Mouse (Mus musculus) hindbrain, postnatal 0 days (tissue): ENCODE measurements around the gene Olfr707. TPM values are rescaled to one million over a fixed set of nuclear protein-coding genes. Genes with fewer than 3 reads are reported as not detected.
"Not testable (repeated sequence)": the region's sequence is repeated elsewhere in the genome, so short reads cannot be mapped to it uniquely, and the experiment has no call there.

Experiments used
- ATAC-seq: fragments of 200-750 bp; cut with Nextera tagmentation; 2 replicates; pipeline ENCODE4 v1.8.0; 2017; ENCODE audit warnings: mild to moderate bottlenecking, moderate TSS enrichment, moderate library complexity
- DNase-seq: peaks from one replicate; pipeline ENCODE4 v3.0.0-alpha.2; 2015; ENCODE audit warnings: low spot score
- H3K27ac ChIP-seq: fragments of 300-500 bp; sonication (generic); 2 replicates; pipeline ENCODE4 v1.5.1; 2014; ENCODE audit warnings: mild to moderate bottlenecking
- H3K27me3 ChIP-seq: fragments of 300-500 bp; sonication (generic); 2 replicates; pipeline ENCODE4 v1.6.1; 2014; ENCODE audit warnings: low read length, mixed read lengths; ENCODE audit not compliant: insufficient read depth
- H3K36me3 ChIP-seq: fragments of 300-500 bp; sonication (generic); 2 replicates; pipeline ENCODE4 v1.6.1; 2014; ENCODE audit warnings: low read length, mixed read lengths; ENCODE audit not compliant: insufficient read depth
- H3K4me1 ChIP-seq: fragments of 300-500 bp; sonication (generic); 2 replicates; pipeline ENCODE4 v1.6.1; 2014; ENCODE audit warnings: antibody characterized with exemption, low read length, mixed read lengths; ENCODE audit not compliant: insufficient read depth
- H3K4me2 ChIP-seq: fragments of 300-500 bp; sonication (generic); 2 replicates; pipeline ENCODE4 v1.6.1; 2014; ENCODE audit warnings: low read depth, mild to moderate bottlenecking, low read length, moderate library complexity, mixed read lengths
- H3K4me3 ChIP-seq: fragments of 300-500 bp; sonication (generic); 2 replicates; pipeline ENCODE4 v1.5.1; 2014; ENCODE audit warnings: low read length
- H3K9ac ChIP-seq: fragments of 300-500 bp; sonication (generic); replicated peaks from 2 replicates; pipeline ENCODE4 v1.6.1; 2014; ENCODE audit warnings: mild to moderate bottlenecking, low read length, moderate library complexity, mixed read lengths
- H3K9me3 ChIP-seq: fragments of 300-500 bp; sonication (generic); 2 replicates; pipeline ENCODE4 v1.6.1; 2016; ENCODE audit warnings: low read length, mixed read lengths
- CTCF ChIP-seq: IDR thresholded peaks from 2 replicates; pipeline ENCODE4 v1.5.1; 2016; ENCODE audit warnings: antibody characterized with exemption, control low read depth, low read depth
- WGBS: fragments of 180-500 bp; shearing (Covaris S2); extraction: QIAGEN DNeasy Blood & Tissue Kit; methylation state at CpG from one replicate; pipeline ENCODE4 v1.1.7; 2014; 5-methylcytosine and 5-hydroxymethylcytosine counted together
- polyA plus RNA-seq: library from polyadenylated mRNA; unstranded; fragments of >200 nt; fragmentation: Nextera tagmentation; extraction: Ambion mirVana; gene quantifications from 2 replicates; pipeline ENCODE4 v1.2.1, GENCODE M21; 2015
- total RNA-seq: library from RNA; depleted of rRNA; stranded (reverse); fragments of >200 nt; gene quantifications from 2 replicates; pipeline ENCODE4 v1.2.3, GENCODE M21; 2014; rRNA removed

Olfr707 gene
- total RNA-seq (not detected in 2 replicates), polyA plus RNA-seq (not detected in 2 replicates)

DNA sequence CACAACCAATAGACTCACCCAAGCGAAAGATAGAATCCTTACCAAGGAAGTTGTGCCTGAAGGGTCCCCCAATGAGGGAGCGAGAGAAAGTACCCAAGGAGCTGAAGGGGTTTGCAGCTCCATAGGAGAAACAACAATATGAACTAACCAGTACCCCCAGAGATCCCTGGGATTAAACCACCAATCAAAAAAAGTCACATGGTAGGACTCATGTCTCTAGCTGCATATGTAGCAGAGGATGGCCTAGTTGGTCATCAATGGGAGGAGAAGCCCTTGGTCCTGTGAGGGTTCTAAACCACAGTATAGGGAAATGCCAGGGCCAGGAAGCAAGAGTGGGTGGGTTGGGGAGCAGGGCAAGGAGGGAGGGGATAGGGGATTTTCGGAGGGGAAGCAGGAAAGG lies at the start of gene Olfr707:
Gene Olfr707 (minus strand): TSS at position 101 of the 400 bp plus-strand sequence.
- not testable (repeated sequence) for H3K9ac ChIP-seq, H3K27ac ChIP-seq, H3K4me3 ChIP-seq, H3K4me2 ChIP-seq, DNase-seq, ATAC-seq, H3K36me3 ChIP-seq, H3K9me3 ChIP-seq, H3K4me1 ChIP-seq, H3K27me3 ChIP-seq
- WGBS, result 89% methylated on average over 3 of the region's 3 CpGs

DNA sequence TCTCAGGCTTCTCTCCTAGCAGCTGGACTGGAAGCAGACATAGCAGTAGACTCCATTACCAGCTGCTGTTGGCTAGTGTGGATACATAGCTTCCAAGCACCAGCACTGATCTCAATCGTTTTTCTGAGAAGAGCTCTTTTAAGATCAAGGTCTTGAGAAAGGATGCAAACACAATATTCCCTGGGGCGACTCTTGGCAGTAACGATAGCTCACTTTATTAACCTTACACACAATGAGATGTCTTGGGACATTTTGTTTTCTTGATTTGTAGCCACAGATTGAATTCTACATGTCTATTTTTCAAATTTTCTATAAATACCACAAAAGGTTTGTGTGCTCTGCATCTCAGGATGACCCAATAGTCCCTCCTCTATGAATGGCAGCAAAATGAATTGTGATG lies 47.2 kb upstream of the Olfr707 start, which contains the start of gene Olfr710:
Gene Olfr710 (minus strand): TSS at position 101 of the 400 bp plus-strand sequence.
- no peak for TF ChIP-seq CTCF
- Histone ChIP-seq H3K27me3 (no peaks in the 10 kb centered on the region), H3K27ac (no peak within 1 kb of the TSS), H3K4me2 (no peak within 1 kb of the TSS), H3K9ac (no peak within 1 kb of the TSS), H3K4me3 (no peak within 1 kb of the TSS), H3K36me3 (no peaks in the 10 kb centered on the region), H3K4me1 (no peaks in the 10 kb centered on the region), H3K9me3 (no peaks in the 10 kb centered on the region)
- WGBS, result 73% methylated on average over 3 of the region's 3 CpGs
- ATAC-seq, result no peak
- no peak for DNase-seq

DNA sequence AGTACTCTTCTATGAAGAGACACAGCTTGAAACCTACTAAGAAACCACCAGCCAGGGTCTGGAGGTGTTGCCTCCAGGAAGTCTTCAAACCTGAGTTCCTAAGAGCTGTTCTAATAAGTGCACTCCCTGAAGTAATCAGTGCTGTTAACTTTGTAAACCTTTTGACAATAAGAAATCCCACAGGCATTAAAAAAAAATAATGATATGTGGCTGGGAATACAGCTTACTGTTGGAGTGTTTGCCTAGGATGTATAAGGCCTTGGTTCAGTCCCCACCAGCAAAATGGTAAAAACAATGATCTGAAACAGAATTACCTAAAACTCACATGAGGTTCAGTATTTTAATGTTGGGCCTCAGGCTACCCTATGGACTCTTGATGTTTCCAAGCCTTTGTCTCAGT lies 31.1 kb upstream of the Olfr707 start, which contains the start of gene Olfr709-ps1:
Gene Olfr709-ps1 (minus strand): TSS at position 101 of the 400 bp plus-strand sequence.
- Histone ChIP-seq H3K27ac (no peak within 1 kb of the TSS), H3K27me3 (no peaks in the 10 kb centered on the region), H3K4me1 (no peaks in the 10 kb centered on the region), H3K9ac (no peak within 1 kb of the TSS), H3K4me3 (no peak within 1 kb of the TSS), H3K4me2 (no peak within 1 kb of the TSS), H3K36me3 (no peaks in the 10 kb centered on the region), H3K9me3 (no peaks in the 10 kb centered on the region)
- no peak for TF ChIP-seq CTCF
- no peak for ATAC-seq
- DNase-seq, result no peak

DNA sequence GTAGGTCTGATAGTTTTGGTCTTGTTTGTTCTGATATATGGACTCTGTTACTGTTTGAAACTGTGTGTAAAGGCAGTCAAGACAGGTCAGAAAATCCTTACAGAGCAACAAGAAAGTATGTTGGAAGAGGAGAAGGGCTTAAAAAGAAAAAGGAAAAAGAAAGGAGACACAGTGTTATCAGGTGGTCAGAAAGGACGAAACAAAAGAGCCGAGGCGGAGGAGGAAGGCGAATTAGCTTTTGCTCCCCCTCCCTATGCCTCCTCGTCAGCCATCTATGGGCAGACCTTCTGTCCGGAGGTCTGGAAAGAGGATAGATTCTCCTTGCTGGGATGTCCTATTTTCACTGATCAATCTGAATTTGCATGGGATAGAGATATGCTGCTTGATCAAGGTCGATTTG lies 19.9 kb upstream of the Olfr707 start:
- not testable (repeated sequence) for H3K9me3 ChIP-seq, H3K4me2 ChIP-seq, H3K36me3 ChIP-seq, H3K9ac ChIP-seq, ATAC-seq, H3K27ac ChIP-seq, H3K27me3 ChIP-seq, H3K4me3 ChIP-seq, H3K4me1 ChIP-seq, DNase-seq
- 85% methylated on average over 5 of the region's 7 CpGs for WGBS

DNA sequence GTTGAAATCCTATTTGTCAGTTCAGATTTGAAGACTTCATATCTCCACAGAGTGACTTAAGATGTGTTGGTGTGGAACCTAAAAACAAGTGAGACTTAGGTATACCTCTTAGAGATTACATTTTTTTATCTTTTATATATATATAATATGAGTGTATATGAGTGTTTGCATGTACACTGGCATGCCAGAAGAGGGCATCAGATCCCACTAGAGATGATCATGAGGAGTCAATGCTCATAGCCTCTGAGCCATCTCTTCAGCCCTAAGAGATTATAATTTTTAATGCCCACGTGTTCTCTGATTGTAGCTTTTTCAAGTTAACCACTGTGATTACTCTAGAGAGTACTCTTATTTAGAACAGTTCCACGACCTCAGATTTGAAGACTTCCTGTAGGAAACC lies 6.6 kb upstream of the Olfr707 start, which contains the start of gene Olfr1532-ps1:
Gene Olfr1532-ps1 (plus strand): TSS at position 326 of the 400 bp plus-strand sequence.
- Histone ChIP-seq H3K36me3 (no peaks in the 10 kb centered on the region), H3K27me3 (no peaks in the 10 kb centered on the region), H3K27ac (no peak within 1 kb of the TSS), H3K9me3 (no peaks in the 10 kb centered on the region), H3K4me1 (no peaks in the 10 kb centered on the region), H3K9ac (no peak within 1 kb of the TSS), H3K4me2 (no peak within 1 kb of the TSS), H3K4me3 (no peak within 1 kb of the TSS)
- 53% methylated on average over 2 of the region's 2 CpGs for WGBS
- no peak for TF ChIP-seq CTCF
- ATAC-seq, result no peak
- no peak for DNase-seq

DNA sequence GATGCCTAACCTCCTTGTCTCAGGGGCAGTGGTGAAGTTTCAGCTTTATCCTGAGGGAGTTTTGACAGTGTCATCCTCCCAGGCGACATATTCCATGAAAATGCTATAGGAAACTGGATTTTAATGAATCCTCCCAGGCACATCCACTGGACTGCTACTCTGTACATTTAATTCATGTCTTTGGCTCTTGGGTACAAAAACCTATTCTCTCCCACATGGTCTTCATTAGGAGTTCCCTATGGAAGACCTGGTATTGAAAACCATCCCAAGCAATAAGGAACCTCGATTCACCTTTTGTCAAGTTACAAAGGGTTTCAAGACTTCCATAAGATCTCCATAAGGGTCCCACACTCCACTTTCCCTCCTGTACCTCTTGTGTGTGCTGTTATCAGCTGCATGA lies 13.0 kb downstream of the Olfr707 start, which contains the start of gene Olfr706:
Gene Olfr706 (minus strand): TSS at position 101 of the 400 bp plus-strand sequence.
- Histone ChIP-seq H3K4me2 (no peak within 1 kb of the TSS), H3K4me1 (no peaks in the 10 kb centered on the region), H3K4me3 (no peak within 1 kb of the TSS), H3K9ac (no peak within 1 kb of the TSS), H3K9me3 (no peaks in the 10 kb centered on the region), H3K27me3 (no peaks in the 10 kb centered on the region), H3K36me3 (no peaks in the 10 kb centered on the region), H3K27ac (no peak within 1 kb of the TSS)
- ATAC-seq (no peak), DNase-seq (no peak)
- 88% methylated on average over 2 of the region's 2 CpGs for WGBS
- no peak for TF ChIP-seq CTCF

DNA sequence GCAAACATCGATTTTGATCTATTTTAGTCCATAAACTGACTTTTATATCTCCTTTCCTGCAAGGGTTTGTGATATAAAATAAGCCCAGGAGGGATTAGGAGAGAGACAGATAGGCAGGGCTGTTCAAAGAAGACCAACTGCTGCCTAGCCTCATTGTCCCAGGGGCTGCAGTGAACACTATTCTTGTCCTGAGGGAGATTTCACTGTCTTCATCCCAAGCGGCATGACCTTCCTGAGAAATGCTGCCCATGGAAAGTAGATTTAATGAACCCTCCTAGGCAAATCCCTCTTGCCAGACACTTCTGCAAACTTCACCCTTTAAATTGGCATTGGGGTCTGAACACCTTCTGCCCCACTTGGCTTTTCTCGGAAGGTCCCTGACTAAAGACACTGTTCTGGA lies 24.2 kb downstream of the Olfr707 start, which contains the start of gene Olfr705:
Gene Olfr705 (minus strand): TSS at position 101 of the 400 bp plus-strand sequence.
- Histone ChIP-seq H3K36me3 (no peaks in the 10 kb centered on the region), H3K9ac (no peak within 1 kb of the TSS), H3K4me2 (no peak within 1 kb of the TSS), H3K27me3 (no peaks in the 10 kb centered on the region), H3K4me3 (no peak within 1 kb of the TSS), H3K4me1 (no peaks in the 10 kb centered on the region), H3K9me3 (no peaks in the 10 kb centered on the region), H3K27ac (no peak within 1 kb of the TSS)
- DNase-seq (no peak), ATAC-seq (no peak)
- 88% methylated on average over 3 of the region's 3 CpGs for WGBS
- TF ChIP-seq CTCF, result no peak
